Mouse (Mus musculus): Measurements from ENCODE around the gene Clybl. TPM values are rescaled to one million over a fixed set of nuclear protein-coding genes. Genes with fewer than 3 reads are reported as not detected.

Gene Clybl
- polyA plus RNA-seq, 1 experiment: 66.7 TPM

DNA sequence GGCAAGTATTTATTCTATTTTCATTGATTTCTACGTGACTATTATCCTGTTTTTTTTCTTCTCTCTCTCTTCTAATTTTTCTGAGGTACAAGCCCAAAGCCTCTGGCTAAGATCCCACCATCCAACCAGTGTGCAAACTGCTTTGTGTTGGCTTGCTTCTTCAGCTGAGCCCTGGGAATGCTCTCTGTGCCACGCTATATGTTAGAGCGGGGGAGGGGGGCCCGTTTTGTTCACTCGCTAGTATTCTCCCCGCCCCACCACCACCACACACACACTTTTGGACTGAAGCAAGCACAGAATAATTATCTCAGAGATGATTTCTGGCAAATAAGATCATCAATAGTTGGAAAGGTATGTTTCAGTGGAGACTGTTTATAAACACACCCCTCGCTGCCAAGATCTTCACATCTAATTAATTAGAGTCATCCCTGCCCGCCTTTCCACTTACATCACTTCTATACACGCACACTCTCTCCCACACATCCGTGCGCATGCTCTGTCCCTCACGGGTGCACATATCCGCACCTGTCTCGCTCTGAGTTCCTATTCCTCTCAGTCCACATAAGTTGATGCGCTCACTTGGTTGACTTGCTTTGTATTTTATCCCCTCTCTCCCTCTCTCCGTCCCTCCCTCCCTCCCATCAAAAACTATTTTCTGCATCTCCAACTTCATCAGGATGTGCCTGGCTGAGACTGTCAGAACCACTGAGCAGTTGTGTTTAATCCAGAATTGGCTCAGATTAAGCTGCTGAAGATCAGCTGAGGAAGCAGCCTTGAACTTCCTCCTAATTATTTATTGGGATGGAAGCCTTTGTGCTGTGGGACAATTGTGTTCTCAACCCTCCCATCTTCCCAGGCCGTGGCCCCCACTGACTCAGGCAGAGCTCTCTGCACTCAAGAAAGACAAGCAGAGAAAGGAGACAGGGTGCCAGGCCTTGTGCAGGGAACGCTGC is 163.0 kb downstream of the Clybl start:
- TF ChIP-seq CTCF (conservative IDR thresholded peaks at IDR 0.05; ENCODE audit: insufficient read depth, insufficient read length, low read depth, low read length) (no peak), POLR2A (IDR thresholded peaks at IDR 0.05; ENCODE audit: low read depth, low read length) (no peak)
- no peaks in the 10 kb centered on the region for H3K27me3 ChIP-seq (replicated peaks; ENCODE audit: control insufficient read depth, insufficient read depth, low read length)
- no peak for DNase-seq
- WGBS: 83% methylated on average over 18 of the region's 18 CpGs
- H3K4me3 ChIP-seq (ENCODE audit: insufficient read depth, low read depth, low read length): no peak overlapping the region
- no peaks in the 10 kb centered on the region for H3K36me3 ChIP-seq (ENCODE audit: control insufficient read depth, insufficient read depth, low read length)
- no peaks in the 10 kb centered on the region; the same call in 1 of the 2 replicates for H3K4me1 ChIP-seq (ENCODE audit: control insufficient read depth, insufficient read depth, low read length)
- H3K27ac ChIP-seq (ENCODE audit: insufficient read depth, low read depth, low read length): no peak overlapping the region

DNA sequence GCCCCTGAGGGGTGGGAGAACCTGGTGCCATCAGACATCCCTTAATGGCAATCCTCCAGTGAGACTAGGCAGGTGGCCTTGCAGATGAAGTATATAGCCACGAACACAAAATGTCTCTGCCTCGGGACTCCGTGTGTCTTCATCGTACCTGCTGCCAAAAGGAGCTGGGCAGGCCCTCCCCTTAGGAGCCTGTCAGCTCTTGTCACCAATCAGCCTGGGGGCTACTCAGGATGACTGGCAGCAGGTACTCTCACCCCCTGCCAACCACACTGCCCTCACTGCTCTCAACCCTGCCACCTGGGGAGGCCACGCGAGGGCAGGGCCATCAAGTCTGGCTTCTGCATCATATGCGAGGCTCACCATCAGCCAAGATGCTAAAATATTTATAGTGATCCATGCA is 166.6 kb downstream of the Clybl start:
- H3K4me3 ChIP-seq (ENCODE audit: insufficient read depth, low read depth, low read length): no peak overlapping the region
- TF ChIP-seq CTCF (conservative IDR thresholded peaks at IDR 0.05; ENCODE audit: insufficient read depth, insufficient read length, low read depth, low read length): no peak
- no peak for TF ChIP-seq POLR2A (IDR thresholded peaks at IDR 0.05; ENCODE audit: low read depth, low read length)
- 90% methylated on average over 7 of the region's 7 CpGs for WGBS
- no peaks in the 10 kb centered on the region for H3K27me3 ChIP-seq (replicated peaks; ENCODE audit: control insufficient read depth, insufficient read depth, low read length)
- no peak for DNase-seq
- no peaks in the 10 kb centered on the region for H3K36me3 ChIP-seq (ENCODE audit: control insufficient read depth, insufficient read depth, low read length)
- H3K4me1 ChIP-seq (ENCODE audit: control insufficient read depth, insufficient read depth, low read length): no peaks in the 10 kb centered on the region
- H3K27ac ChIP-seq (ENCODE audit: insufficient read depth, low read depth, low read length): no peak overlapping the region

DNA sequence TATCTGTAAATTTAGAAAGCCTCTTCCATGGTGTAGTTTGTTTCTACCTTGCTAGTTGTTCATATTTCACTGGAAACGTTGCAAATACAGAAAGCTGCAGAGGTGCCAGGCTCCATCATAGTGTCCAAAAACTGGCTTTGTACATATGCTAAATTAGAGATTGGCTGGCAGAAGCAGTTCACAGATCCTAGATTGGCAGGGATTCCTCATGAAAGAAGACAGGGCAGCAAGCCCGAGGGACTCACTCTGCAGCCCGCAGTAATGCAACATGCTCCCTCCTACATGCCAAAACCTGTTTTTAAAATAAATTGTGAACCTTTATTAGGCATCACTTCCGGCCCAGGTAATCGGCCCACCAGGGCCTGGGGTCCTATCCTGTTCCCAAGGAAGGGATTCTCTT is 167.8 kb downstream of the Clybl start:
- whole genome bisulfite sequencing: 87% methylated on average over 5 of the region's 5 CpGs

DNA sequence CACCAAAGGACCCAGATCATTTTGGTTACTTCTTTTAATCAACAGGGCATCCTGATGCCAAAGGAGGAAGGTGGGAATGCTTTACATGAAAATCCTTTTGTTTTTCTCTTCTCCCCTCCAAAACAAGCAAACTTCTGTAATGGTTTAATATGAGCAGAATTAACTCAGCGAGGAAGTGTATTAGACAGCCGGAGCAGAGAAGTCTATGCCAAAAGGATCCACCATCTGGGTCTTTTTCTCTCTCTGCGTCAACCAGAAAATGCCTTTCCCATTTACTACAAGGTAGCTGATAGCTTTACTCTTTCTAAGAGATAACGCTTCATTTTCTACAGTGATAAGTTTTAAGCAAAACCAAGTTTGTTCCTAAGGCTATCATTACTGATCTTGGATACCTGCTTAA is 168.3 kb downstream of the Clybl start:
- no peak for TF ChIP-seq POLR2A (IDR thresholded peaks at IDR 0.05; ENCODE audit: low read depth, low read length)
- TF ChIP-seq CTCF (conservative IDR thresholded peaks at IDR 0.05; ENCODE audit: insufficient read depth, insufficient read length, low read depth, low read length): no peak
- Histone ChIP-seq H3K4me3 (ENCODE audit: insufficient read depth, low read depth, low read length) (no peak overlapping the region), H3K36me3 (ENCODE audit: control insufficient read depth, insufficient read depth, low read length) (no peaks in the 10 kb centered on the region), H3K27me3 (replicated peaks; ENCODE audit: control insufficient read depth, insufficient read depth, low read length) (no peaks in the 10 kb centered on the region), H3K27ac (ENCODE audit: insufficient read depth, low read depth, low read length) (no peak overlapping the region), H3K4me1 (ENCODE audit: control insufficient read depth, insufficient read depth, low read length) (0 out of 2 replicates have a peak, but pooled peaks cover 2% of the 10 kb centered on the region)
- no peak for DNase-seq
- WGBS: 95% methylated on average over 4 of the region's 4 CpGs

More for the DNA sequence above, 167.8 kb downstream of the Clybl start:
- H3K27me3 ChIP-seq (replicated peaks; ENCODE audit: control insufficient read depth, insufficient read depth, low read length): no peaks in the 10 kb centered on the region
- TF ChIP-seq POLR2A (IDR thresholded peaks at IDR 0.05; ENCODE audit: low read depth, low read length) (no peak), CTCF (conservative IDR thresholded peaks at IDR 0.05; ENCODE audit: insufficient read depth, insufficient read length, low read depth, low read length) (no peak)
- no peak overlapping the region for H3K4me3 ChIP-seq (ENCODE audit: insufficient read depth, low read depth, low read length)
- no peak overlapping the region for H3K27ac ChIP-seq (ENCODE audit: insufficient read depth, low read depth, low read length)
- DNase-seq: no peak
- no peaks in the 10 kb centered on the region for H3K4me1 ChIP-seq (ENCODE audit: control insufficient read depth, insufficient read depth, low read length)
- H3K36me3 ChIP-seq (ENCODE audit: control insufficient read depth, insufficient read depth, low read length): no peaks in the 10 kb centered on the region

DNA sequence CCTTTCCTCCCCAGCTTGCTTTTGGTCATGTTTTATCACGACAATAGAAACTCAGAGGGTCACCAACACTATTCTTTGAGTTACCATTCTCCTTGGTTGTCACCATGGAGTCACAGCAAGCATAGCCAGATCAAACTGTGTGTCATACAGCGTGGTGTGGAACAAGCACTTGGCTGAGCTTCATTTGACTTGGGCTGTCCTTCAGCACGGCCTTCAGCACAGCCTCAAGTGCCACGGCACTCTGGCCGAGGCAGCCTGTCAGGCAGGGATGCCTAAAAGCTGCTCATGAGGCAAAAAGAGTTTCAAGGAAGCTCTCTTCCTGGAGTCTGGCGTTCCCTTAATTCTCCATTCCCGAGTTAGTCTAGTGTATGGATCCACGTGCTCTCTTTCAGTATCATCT is 169.3 kb downstream of the Clybl start:
- H3K36me3 ChIP-seq (ENCODE audit: control insufficient read depth, insufficient read depth, low read length): no peaks in the 10 kb centered on the region
- no peaks in the 10 kb centered on the region for H3K27me3 ChIP-seq (replicated peaks; ENCODE audit: control insufficient read depth, insufficient read depth, low read length)
- DNase-seq: no peak
- H3K27ac ChIP-seq (ENCODE audit: insufficient read depth, low read depth, low read length): no peak overlapping the region
- WGBS: 78% methylated on average over 8 of the region's 8 CpGs
- peaks cover 8% of the 10 kb centered on the region; the same call in 1 of the 2 replicates for H3K4me1 ChIP-seq (ENCODE audit: control insufficient read depth, insufficient read depth, low read length)
- TF ChIP-seq CTCF (conservative IDR thresholded peaks at IDR 0.05; ENCODE audit: insufficient read depth, insufficient read length, low read depth, low read length) (no peak), POLR2A (IDR thresholded peaks at IDR 0.05; ENCODE audit: low read depth, low read length) (no peak)
- no peak overlapping the region for H3K4me3 ChIP-seq (ENCODE audit: insufficient read depth, low read depth, low read length)

DNA sequence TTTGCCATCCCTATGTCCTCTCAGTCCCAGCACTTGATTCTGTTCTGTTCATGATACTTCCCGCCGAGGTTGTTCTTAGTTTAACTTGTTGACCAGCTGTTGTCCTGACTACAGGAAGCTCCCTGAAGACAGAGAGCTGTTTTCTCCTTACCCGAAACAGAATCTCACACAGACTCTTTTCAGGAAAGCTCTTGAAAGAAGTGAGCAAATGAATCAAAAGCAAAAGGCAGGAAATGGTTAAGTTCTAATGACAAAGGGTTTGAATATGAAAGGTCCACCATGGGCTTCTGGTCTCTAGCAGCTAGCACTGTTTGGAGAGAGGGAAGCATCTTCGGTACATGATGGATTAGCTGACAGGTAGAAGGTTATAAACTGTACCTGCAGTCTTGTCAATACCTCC is 175.8 kb downstream of the Clybl start:
- no peaks in the 10 kb centered on the region for H3K27me3 ChIP-seq (replicated peaks; ENCODE audit: control insufficient read depth, insufficient read depth, low read length)
- no peak for TF ChIP-seq CTCF (conservative IDR thresholded peaks at IDR 0.05; ENCODE audit: insufficient read depth, insufficient read length, low read depth, low read length)
- no peak for TF ChIP-seq POLR2A (IDR thresholded peaks at IDR 0.05; ENCODE audit: low read depth, low read length)
- WGBS: 89% methylated on average over 4 of the region's 4 CpGs

DNA sequence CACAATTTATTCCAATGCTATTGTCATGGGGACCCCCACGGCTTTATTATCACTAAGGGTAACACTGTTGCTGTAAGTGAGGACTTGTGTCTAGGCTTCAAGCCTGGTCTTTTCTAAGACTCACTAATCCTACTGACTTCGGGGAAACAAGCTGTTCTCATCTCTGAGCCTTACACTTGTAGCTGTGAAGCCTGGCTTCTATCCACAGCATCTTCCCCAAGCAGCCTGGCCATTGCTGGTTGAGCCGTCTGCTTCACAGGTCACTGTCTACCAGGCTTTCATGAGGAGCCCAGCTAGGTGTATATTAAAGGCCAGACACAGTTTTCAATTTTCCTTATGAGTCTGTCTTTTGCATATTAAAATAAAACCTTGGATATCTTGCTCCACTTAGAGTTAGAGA is 177.1 kb downstream of the Clybl start:
- Histone ChIP-seq H3K27ac (ENCODE audit: insufficient read depth, low read depth, low read length) (no peak overlapping the region), H3K4me1 (ENCODE audit: control insufficient read depth, insufficient read depth, low read length) (peaks cover 8% of the 10 kb centered on the region; the same call in 1 of the 2 replicates), H3K27me3 (replicated peaks; ENCODE audit: control insufficient read depth, insufficient read depth, low read length) (no peaks in the 10 kb centered on the region), H3K4me3 (ENCODE audit: insufficient read depth, low read depth, low read length) (no peak overlapping the region), H3K36me3 (ENCODE audit: control insufficient read depth, insufficient read depth, low read length) (no peaks in the 10 kb centered on the region)
- WGBS: 88% methylated on average over 3 of the region's 3 CpGs
- no peak for TF ChIP-seq CTCF (conservative IDR thresholded peaks at IDR 0.05; ENCODE audit: insufficient read depth, insufficient read length, low read depth, low read length)
- no peak for TF ChIP-seq POLR2A (IDR thresholded peaks at IDR 0.05; ENCODE audit: low read depth, low read length)
- DNase-seq: no peak

More for the DNA sequence above, 175.8 kb downstream of the Clybl start:
- peaks cover 8% of the 10 kb centered on the region; the same call in 1 of the 2 replicates for H3K4me1 ChIP-seq (ENCODE audit: control insufficient read depth, insufficient read depth, low read length)
- no peak for DNase-seq
- H3K36me3 ChIP-seq (ENCODE audit: control insufficient read depth, insufficient read depth, low read length): no peaks in the 10 kb centered on the region
- no peak overlapping the region for H3K4me3 ChIP-seq (ENCODE audit: insufficient read depth, low read depth, low read length)
- no peak overlapping the region for H3K27ac ChIP-seq (ENCODE audit: insufficient read depth, low read depth, low read length)
